Mouse (Mus musculus) ES-Bruce4 (cell line): ENCODE results near the gene Corin.

Experiments used
- CTCF ChIP-seq: IDR thresholded peaks from one replicate; pipeline ENCODE4 v1.8.1; 2011; ENCODE audit warnings: low read depth, low read length
- POLR2A ChIP-seq: IDR thresholded peaks from one replicate; pipeline ENCODE4 v1.8.1; 2011; ENCODE audit warnings: low read length; ENCODE audit not compliant: insufficient read depth

GRCm38 (mm10) chr5:72315282-72315681 is 189.0 kb downstream of the Corin start:
- TF ChIP-seq POLR2A (no peak), CTCF (no peak)
